Mouse (Mus musculus): ENCODE measurements around the gene Grik3.

DNA sequence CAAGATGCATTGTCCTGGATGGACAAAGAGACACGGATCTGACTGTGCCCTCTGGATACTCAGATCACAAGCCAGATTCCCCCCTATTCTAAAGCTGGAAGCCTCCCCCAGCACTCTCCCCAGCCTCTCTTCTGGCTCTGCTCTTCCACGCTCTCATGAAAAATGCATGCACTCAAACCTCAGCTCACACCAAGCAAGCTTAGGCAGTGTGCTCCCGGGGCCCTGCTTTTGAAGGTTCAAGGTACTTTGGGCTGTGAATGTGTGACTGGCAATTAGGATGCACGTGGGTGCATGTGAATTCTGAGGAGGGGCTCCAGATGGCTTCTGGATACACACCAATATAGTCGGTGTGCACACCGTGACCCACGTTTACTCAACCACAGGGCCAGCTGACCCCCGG is 172.8 kb downstream of the Grik3 start:
- TF ChIP-seq CTCF (IDR thresholded peaks at IDR 0.05; ENCODE audit: low read depth): no peak
- no peak for TF ChIP-seq EP300 (optimal IDR thresholded peaks at IDR 0.05)
